ENCODE assay signal across 9 mouse cellular contexts in the genomic region with DNA sequence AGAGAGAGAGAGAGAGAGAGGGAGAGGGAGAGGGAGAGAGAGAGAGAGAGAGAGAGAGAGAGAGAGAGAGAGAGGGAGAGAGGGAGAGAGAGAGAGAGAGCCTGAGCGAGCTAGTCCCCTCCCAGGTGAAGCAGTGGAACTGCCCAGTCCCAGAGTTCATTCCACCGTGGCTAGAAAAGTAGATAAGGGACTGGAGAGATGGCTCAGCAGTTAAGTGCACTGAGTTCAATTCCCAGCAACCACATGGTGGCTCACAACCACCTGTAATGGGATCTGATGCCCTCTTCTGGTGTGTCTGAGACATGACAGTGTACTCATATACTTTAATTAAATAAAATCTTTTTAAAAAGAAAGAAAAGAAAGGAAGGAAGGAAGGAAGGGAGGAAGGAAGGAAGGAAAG. TPM values are rescaled to one million over a fixed set of nuclear protein-coding genes. Genes with fewer than 3 reads are reported as not detected.
"Had no signal": no experiment of that assay in that cellular context is flagged by ENCODE, and none has a peak within 500 bp of the region (broad histone marks: within the 10 kb centered on the region; RNA-seq: fewer than 3 reads in every experiment).

No protein-coding gene starts in this region.

RNA-seq across cellular contexts. Expression of a gene that starts 1.2 kb away (rescaled TPM):
- total RNA-seq: megakaryocyte progenitor cell, adult 5-6 weeks; megakaryocyte-erythroid progenitor cell, adult 5-6 weeks had no signal
- polyA plus RNA-seq: midbrain, embryonic 15.5 days; testis, adult 2 months had no signal

RNA-seq across cellular contexts. Expression of a gene that starts 3.8 kb away (rescaled TPM):
- total RNA-seq: layer of hippocampus, postnatal 10 days; layer of hippocampus, postnatal 36 days; megakaryocyte progenitor cell, adult 5-6 weeks; megakaryocyte-erythroid progenitor cell, adult 5-6 weeks had no signal
- polyA plus RNA-seq: large intestine, adult 2 months; liver, embryonic 14.5 days; urinary bladder, adult 2 months had no signal

RNA-seq across cellular contexts. Expression of a gene that starts 29.9 kb away (rescaled TPM):
- total RNA-seq: megakaryocyte progenitor cell, adult 5-6 weeks; megakaryocyte-erythroid progenitor cell, adult 5-6 weeks had no signal
